Mouse (Mus musculus) 416B (cell line): ENCODE data around the gene Larp6.
A peak's percentile ranks its signal among the peaks of the same experiment; 100 is the strongest.

Experiments
- DNase-seq: peaks from one replicate; pipeline ENCODE4 v3.0.0; 2011; ENCODE audit warnings: low read depth

Larp6 gene

DNA sequence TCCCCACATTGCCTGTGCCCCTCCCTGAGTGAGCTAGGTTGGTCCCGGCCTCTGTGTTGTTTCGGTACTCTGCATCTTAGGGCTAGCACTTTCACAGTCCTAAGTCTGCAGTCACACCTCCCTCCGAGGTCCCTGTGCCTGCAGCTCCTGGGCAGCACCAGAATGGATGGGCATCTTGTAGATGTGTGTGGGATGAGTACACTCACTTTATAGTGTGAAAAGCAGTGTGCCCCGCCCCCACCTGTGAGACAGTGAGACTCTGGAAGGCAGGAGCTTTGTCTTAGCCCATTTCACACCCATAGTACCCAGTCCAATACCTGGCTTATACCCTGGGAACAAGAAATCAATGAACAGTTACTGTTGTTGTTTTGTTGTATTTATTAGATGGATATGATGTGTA lies 2.5 kb downstream of the Larp6 start:
- no peak for DNase-seq

DNA sequence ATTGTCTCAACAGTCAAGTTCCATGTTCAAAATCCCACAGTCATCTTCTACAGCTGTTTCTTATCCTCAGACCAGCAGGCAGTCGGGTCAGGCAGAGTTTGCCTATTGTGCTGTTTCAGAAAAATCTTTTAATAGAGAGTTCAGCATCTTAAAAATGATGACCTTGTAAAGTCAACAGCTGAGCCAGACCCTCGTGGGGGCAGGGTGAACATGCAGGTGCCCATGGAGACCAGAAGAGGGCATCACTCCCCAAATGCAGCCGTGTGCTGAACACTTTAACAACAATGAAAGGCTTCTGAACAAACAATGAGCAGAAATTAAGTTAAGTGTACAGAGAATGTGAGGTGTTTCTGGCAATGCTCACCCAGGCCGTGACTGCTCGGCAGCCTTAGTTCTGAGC lies 3.0 kb downstream of the Larp6 start:
- DNase-seq, result no peak

DNA sequence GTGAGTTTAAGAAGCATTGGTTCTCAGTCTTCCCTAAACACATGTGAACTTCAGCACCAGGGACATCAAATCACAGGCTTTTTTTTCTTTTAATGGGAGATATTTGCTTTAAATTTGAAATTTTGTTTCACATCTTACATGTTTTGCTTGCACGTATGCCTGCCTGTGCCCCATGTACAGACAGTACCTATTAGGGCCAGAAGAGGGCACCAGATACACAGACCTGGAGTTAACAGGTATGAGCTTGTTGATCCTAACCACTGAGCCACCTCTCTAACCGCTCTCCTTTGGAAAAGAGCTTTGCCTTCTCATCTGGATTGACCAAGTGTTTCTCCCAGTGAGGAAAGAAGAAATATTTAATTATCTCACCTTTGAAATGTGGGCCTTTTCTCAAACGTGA lies 5.5 kb downstream of the Larp6 start:
- DNase-seq, result peak; percentile 68

DNA sequence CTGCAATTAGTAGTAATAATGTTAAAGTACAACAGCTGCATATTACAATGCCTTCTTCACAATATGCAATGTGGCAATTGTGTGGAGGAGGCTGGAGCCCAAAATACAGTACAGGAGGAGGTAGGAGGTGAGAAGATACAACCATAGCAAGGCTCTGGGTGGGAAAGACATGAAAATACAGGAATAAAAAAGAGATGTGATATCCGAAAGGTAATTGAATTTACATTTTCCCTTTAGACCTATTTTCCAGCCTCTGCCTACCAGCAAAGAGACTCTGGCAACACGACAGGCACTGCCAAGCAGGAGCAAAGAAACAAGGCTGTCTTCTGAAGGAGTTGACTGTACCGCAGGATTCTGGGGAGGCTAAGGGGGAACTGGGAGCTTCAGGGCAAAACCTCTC lies 6.9 kb downstream of the Larp6 start:
- DNase-seq, result no peak

DNA sequence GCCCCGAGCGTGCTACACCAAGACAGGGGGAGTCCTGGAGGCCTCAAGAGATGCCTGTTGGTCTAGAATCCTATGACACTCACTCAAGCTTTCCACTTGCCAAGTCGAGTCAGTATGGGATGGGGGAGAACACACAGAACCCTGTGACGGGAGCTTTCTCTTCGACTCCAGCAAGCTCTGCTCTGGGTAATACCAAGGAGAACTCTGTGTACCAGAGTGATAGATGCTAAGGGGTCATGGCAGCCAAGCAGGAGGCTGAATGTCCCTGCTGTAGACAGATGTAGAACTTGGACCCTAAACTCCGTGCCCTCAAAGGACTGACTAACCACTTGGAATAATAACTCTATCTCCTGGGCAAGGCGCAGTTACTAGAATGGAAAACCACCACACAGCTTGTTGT lies 12.2 kb downstream of the Larp6 start:
- DNase-seq, result no peak

DNA sequence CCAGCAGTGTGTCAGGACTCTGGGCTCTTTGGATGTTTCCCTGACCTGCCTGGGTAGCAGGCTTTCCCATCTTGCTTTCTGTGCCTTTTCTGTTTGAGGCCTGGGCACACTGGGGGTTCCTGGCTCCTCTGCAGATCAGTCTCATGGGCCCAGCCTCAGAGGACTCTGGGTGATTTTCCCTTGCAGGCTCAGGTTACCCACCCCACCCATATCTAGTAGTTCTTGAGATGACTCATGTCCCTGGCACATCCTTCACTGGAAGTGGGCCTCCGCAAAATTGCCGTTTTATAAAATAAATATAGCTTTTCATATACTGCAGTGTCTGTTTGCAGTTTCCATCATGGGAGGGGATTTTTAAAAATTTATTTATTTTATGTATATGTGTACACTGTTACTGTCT lies 21.5 kb downstream of the Larp6 start:
- DNase-seq, result peak; percentile 83

DNA sequence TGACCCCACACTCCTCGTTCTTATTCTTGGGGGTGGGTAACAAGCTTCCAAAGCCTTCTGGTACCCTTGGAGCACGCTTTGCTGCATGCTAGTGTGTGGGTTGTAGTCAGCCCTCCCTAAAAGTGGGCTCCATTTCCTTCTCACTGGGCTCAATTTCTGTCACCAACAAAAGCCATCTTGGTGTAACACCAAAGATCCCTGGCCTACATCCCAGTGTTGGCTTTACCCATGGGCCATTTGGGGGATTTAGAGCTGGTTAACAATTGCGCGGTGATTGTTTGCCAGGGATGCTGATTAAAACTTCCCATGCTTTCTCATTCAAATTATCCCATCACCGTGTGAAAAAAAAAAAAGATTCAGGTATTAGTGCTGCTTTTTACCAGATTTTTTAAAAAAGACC lies 26.3 kb downstream of the Larp6 start:
- DNase-seq, result no peak

DNA sequence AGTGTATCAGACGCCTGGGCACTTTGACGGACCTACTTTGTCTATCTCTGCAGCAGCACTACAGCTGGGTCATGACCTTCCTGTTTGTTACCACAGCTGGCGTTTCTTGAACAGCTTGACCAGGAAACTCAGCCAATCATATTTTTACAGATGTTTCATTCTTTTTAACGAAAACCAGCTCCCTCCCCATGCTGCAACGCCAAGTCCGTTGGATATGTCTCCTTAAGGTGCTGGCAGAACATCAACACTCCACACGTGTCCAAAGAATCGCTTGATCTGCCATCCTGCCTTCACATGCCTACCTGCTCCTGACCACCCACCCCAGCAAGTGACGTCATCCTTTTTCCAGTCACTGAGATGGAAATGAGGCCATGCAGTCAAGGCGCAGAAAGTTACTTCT lies 28.6 kb downstream of the Larp6 start:
- DNase-seq, result peak; percentile 74

DNA sequence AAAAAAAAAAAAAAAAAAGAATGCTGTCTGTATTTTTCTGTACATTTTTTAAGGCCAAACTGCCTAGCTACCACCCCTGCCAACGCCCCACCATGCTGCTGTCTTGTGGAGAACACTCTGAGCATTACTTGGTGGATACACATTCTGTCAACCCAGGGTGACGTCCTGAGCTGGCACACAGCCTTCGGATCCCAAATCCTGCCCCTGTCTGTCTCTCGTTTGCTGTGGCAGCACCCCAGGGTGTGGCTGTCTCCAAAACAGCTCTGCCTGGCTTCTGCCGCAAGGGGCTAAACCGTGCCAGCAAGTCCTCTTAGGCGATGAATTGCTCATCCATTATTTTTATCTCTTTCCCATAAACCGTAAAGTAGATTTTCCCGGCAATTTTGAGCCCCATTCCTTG lies 29.7 kb downstream of the Larp6 start:
- DNase-seq, result no peak

DNA sequence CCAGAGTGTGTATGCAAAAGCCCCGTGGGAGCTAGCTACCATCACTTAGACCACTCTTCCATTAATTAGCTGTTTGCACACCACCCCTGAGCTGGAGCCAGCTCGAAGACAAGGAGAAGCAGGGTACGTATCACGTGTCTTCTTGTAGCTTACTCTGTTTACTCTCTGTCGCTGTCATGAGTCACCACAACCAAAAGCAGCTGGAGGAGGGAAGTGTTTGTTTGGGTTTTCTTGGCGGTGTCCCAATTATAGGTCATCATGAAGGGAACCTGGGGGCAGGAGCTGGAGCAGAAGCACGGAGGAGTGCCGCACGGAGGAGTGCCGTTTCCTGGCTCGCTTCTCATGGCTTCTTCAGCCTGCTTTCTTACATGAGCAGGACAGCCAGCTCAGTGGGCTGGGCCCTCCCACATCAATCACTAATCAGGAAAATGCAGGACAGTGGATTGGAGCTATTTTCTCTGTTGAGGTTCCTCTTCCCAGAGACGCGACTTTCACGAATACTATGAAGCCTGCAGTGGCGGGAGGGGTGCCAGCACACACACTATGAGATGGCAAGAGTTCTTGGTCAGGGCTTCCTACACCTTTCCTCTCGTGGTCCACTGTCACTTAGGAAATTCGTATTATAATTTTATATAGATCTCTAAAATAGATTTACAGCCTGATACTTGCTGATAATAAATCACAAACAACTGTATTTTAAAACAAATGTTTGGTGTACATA lies 30.6 kb downstream of the Larp6 start:
- DNase-seq, result peak; percentile 89

DNA sequence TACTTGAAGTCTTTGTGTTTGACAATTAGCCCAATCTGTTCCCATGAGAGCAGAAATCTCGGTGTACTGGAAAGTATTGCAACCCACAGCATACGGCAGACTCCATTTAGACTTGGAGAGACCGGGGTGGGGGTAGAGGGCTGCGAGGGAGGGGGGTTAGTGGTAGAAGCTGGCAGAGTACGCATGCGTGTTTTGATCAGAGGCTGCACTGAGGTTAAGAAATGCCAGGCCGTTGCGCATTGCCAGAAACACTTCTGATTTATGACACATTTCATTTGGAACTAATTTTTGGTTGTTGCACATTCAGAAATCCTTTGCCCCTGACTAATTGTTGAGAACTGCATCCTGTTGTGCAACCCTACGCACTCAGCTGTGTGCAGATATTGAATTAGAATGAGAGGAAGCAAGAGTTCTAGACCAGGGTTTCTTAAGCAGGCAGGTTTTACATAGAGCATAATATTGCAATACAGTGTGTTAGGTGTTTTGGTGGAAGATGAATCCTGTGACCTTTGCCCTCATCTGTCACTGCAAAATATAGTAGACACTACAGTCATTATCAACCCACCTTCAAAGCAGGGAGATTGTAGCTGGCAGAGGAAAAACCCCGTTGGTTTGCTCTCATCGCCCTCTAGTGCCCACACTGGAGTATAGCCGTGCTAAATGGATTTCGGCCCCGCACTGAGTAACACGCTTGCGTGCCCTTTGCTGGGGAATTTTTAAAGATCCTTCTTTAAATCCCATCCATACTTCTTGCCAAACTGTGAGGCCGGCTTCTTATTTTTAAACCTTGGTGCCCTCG lies 31.6 kb downstream of the Larp6 start:
- peak; percentile 78 for DNase-seq

DNA sequence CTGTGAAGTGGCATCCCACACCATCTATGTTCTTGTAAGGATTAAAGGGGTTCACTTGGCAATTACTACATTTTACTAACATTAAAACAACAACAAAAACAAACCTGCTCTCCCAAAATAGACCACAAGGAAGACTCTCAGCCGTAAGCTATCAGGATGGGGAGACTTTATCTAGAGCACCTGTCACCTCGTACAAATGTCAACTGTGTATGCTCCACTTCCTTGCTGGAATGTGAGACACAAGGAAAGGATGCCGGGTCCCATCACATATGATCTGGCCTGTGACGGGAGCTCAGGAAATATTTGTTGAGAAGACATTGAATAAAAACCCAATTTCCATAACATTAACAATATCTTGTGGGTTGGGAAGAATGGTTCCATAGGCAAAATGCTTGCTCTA lies 32.2 kb downstream of the Larp6 start:
- DNase-seq, result no peak

DNA sequence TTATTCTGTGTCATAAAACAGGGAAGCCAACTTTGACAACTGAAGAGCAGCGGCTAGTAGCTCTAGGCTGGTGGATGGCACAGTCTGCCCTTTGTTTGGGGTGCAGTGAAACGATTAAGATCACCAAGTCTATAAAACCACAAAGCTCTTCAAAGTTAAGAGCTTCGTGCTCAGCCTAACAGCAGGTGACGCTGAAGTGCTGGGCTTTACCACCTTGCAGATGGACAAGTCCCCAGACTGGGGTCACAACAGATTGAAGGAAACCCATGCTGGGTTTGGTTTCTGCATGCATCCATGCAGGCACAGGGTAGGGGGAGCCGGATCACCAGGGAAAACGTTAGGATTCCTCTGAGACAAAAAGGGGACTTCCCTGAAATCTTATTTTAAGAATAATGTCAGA lies 33.8 kb downstream of the Larp6 start:
- DNase-seq, result no peak

DNA sequence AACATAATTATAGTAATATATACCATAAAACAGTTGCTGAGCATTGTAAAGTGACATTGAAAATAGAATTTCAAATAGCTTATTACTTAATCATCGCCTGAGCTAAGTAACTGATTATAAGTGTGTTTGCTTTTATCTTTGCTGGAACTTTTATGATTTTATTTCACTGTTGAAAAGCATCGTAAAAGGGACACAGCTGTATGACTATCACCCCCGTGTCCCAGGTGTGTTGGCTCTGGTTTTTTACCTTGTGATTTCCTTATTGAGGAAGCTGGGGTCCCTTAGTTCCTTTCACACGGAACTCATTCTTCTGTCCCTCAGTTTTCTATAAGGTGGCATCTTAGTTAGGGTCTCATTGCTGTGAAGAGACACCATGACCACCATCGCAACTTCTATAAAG lies 34.9 kb downstream of the Larp6 start:
- no peak for DNase-seq

DNA sequence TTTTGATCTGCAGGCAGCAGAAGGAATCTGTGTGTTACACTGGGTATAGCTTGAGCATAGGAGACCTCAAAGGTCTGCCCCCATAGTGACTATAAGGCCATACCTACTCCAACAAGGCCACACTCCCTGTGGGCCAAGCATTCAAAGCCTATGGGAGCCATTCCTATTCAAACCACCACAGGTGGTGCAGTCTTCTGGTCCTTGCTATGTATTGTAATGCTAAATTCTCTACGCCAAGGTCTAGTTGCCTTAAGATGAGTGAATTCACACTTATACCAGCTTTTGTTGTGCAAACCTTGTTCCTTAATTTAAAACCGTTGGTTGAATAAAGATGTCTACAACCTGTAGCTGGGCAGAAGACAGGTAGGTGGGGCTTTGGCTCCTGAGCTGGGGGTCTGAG lies 35.4 kb downstream of the Larp6 start:
- DNase-seq, result no peak

DNA sequence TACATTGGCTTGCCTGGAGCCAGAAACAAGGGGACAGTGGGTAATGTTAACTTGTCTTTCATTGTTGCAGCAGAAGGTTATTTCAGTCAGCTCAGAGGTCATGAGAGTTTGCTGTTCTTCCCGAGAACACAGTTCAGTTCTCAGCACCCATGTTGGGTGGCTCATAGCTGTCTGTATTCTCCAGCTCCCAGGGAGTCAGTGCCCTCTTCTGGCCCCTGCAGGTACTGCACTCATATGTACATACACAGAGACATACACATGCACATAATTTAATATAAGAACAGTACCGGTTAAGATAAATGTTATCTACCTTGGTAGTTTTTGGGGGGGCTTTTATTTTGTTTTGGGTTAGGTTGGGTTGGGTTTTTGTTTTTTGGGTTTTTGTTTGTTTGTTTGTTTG lies 36.3 kb downstream of the Larp6 start:
- peak; percentile 33 for DNase-seq

DNA sequence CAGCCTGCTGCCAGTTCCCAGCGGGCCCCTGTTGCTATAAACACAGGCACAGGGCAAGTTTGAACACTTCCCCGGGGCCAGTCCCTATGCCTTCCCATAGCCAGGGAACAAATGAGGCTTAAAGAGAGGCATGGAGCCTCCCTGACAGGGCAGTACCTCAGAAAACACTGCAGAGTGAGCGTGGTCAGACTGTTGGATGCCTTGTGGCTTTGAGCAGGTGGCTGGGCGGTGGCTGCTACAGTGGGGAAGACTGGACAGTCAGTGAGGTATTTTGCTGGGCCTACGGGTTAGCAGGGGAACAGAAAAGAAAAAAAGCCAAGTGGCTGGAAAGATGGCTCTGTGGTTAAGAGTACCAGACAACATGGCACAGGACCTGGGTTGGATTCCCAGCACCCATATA lies 38.3 kb downstream of the Larp6 start:
- no peak for DNase-seq

DNA sequence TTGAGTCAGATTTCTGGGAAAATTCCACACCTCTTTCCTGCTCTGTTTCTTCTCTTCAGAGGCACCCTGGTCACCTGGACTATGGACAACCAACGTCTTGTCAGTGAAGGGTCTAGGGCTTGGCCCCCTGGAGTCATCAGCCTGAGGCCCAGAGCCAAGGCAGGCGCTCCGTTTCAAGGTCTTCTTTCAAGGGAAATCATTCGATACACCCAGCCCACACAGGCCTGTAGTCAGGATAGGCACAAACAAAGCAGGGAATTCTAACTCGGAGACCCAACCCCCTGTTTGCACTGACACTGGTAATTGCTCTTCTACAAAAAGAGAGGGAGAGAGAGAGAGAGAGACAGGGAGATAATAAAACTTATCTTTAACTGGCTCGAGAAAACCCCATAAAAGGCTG lies 39.2 kb downstream of the Larp6 start:
- DNase-seq, result no peak

DNA sequence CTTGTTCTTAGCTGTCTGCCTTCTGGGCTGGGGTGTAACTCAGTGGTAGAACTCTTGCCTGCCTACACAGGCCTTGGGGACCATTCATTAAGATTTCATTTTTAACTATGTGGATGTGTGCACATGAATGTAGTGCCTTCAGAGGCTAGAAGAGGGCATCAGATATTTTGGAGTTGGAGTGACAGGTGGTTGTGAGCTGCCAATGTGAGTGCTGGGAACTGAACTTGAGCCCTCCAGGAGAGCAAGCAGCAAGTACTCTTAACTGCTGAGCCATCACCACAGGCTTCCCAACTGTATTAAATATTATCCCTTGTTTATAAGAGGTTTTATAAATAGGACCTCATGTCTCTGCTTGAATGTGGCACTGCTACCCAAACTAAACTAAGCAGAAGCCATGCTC lies 39.8 kb downstream of the Larp6 start:
- no peak for DNase-seq

DNA sequence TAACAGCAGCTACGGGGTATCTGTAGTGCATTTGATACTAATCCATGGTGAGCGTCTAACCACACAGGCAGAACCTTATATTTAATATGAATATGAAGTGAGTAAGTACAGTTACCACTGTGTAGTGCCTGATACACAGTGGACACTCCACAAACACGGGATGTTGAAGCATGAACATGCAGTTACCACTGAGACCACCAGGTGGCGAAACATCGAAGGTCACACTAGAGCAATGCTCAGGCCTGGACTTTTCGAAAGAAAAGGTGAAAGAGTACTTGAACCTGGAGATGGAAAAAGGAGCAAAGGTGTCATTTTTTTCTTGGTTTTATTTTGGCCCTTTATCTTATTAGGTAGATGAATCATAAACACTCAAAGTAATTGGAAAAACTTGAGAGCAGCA lies 43.5 kb downstream of the Larp6 start:
- DNase-seq, result peak; percentile 42

DNA sequence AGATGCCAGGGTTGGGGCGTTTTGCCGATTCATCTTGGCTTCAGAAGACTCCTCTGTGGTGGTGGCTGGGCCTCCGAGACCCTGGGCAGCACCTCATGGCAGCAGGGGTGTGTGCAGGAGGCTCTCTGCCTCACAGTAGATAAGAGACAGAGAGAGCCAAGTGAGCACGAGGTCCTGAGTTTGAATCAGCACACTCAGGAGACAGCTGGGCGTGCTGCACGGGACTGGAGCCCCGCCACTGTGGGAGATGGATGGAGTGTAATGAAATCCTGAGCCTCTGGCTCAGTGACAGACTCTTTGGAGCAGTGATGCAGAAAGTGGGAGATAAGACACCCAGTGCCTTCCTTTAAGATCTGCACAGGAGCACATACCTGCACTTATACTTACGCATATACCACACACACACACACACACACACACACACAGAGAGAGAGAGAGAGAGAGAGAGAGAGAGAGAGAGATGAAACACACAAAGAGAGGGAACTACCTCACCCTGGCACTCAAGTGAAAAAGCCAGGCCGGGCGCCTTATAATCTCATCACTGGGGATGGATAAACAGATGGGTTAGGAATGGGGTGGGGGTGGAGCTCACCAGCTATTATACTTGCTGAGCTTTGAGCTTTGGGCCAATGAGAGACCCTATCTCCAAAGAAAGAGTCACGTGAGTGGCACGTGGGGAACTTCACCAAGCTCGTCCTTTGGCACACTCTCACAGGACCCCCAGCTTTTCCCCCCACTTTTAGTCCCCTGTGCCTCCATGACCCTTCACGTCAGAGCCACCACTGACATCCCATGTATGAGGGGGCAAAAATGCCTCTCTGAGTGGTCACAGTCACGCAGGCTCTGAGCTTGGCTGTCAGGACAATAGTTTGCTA lies 44.3 kb downstream of the Larp6 start:
- DNase-seq, result no peak

DNA sequence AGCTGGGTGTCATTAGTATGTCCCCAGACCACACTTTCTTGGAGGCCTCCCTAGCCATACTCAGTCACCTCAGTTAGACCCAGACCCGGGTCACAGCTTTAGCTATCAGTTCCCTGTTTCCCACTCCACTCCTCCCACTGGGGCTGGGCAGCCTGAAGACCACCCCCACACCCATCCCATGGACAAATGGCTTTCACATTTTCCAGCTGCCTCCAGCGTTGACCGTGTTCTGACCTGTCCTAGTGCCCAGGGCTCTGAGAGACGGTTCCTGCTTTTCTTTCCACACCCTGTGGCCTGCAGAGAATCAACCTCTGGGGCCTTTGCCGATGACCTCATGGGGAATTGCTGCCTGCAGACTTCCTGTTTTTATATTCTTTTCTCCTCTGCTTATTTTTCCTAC lies 45.0 kb downstream of the Larp6 start:
- DNase-seq, result no peak

DNA sequence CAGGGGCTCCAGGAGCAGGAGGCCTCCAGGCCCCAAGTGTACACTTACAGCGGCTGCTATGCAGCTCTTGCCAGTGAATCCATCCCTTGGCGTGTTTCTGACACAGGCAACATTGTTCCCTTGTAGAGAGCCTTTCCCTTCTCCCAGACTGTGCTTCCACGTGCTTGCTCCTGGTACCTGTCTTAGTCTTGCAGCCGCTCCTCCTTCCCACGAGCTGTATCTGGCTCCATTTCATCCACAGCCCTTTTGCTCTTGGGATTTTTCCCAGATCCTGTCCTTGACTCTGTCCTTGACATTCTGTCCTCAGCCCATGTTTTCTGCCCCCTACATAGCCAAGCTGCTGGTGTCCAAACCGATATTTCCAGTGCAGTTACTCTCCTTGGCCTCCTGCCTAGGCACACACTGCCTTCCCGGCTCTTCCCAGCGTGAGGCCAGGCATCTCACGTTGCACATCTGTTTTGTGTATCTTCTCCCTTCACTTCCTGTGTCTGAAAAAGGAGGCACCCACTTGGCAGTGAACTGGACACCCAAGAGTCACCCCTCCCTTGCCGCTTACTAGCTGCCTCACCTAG lies 46.7 kb downstream of the Larp6 start:
- DNase-seq, result no peak
